Mouse (Mus musculus) heart, adult 2 months (tissue): ENCODE results near the gene Rps6ka5.

Experiments
- CTCF ChIP-seq: fragments of 200-600 bp; IDR thresholded peaks from 2 replicates; pipeline ENCODE4 v1.8.1; 2022; ENCODE audit warnings: antibody characterized with exemption, mild to moderate bottlenecking, moderate library complexity
- EP300 ChIP-seq: fragments of 200-500 bp; IDR thresholded peaks from 2 replicates; pipeline ENCODE4 v1.6.1; 2011; ENCODE audit warnings: low read depth, low read length, control low read depth; ENCODE audit not compliant: insufficient read depth
- POLR2A ChIP-seq: fragments of 200-500 bp; IDR thresholded peaks from 2 replicates; pipeline ENCODE4 v1.6.1; 2011; ENCODE audit warnings: mild to moderate bottlenecking, low read depth, low read length, control low read depth; ENCODE audit not compliant: insufficient read depth

- TF ChIP-seq CTCF (no peak), EP300 (no peak), POLR2A (no peak)
Measured at GRCm38 (mm10) chr12:100688177-100688576, 38.6 kb downstream of the Rps6ka5 start.
